Mouse (Mus musculus): ENCODE data around the gene Aldoart2. TPM values are rescaled to one million over a fixed set of nuclear protein-coding genes. Genes with fewer than 3 reads are reported as not detected.
"Not testable (repeated sequence)": the region's sequence is repeated elsewhere in the genome, so short reads cannot be mapped to it uniquely, and the experiment has no call there.

Aldoart2 gene
- total RNA-seq, 2 experiments from 2014 or later = 0.13 to 0.25 TPM

DNA sequence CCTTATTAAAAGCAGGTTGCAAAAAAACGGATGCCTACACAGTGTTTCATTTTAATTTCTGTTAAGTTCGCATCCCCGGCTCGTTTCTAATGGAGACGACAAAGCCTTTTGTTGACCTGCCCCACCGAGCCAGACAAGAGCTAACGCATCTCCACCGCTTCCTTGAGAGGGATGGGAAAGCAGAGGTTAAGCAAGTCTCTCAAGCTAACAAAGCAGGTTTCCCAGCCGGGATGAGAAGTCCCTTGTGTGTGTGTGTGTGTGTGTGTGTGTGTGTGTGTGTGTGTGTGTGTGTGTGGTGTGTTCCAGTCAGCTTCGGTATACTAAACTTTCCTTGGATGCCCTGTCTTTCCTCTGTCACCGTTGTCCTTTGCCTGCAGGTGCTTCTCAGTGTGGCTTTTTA, 6.1 kb downstream of the Aldoart2 start:
- DNase-seq = no peak
- intact Hi-C loops (cut with DNase I; ENCODE audit: low total_unique reads) = no loop called here

GRCm38 (mm10) chr12:55571661-55572060, 6.6 kb downstream of the Aldoart2 start:
- intact Hi-C loops (cut with DNase I; ENCODE audit: low total_unique reads) = no loop called here
- no peak for DNase-seq

- DNase-seq = no peak
- intact Hi-C loops (cut with DNase I; ENCODE audit: low total_unique reads) = no loop called here
These were observed 8.1 kb downstream of the Aldoart2 start for GRCm38 (mm10) chr12:55573089-55573488.

GRCm38 (mm10) chr12:55573794-55574193, 8.8 kb downstream of the Aldoart2 start:
- intact Hi-C loops (cut with DNase I; ENCODE audit: low total_unique reads) = no loop called here
- no peak for DNase-seq

DNA sequence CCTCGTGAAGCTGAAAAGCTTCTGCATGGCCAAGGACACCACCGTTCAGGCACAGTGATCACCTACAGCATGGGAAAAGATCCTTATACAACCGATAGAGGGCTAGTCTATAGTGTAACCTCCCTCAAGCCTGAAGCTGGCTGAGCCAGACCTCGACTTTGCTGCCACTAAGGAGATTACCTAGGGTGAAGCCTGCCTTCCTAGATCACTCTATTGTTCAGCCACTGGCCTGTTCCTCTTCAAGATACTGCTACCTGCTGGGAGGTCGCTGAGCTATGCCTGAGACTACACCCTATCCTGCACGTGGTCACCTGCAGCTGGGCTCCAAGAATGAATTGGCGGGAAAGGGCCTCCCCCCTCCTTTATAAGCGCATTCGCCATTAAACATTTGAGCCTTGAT, 21.9 kb downstream of the Aldoart2 start:
- DNase-seq; intact Hi-C loops (cut with DNase I; ENCODE audit: low total_unique reads): not testable (repeated sequence)

DNA sequence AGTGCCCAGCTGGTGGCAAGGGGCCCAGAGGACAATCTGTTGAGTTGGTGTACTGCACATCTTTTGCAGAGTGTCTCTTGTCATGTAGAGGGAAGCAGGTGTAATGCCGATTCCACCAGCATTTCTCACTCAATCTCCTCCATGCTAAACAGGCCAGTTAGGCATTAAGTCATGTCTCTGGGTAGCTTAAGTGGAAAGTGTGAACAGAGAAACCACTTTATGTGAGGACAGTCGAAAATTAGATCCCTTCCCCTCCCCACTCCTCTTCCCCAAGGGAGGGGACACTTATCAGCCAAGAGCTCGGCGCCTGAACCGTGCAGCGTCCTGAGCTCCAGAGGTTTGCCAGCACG, 33.5 kb downstream of the Aldoart2 start:
- intact Hi-C loops (cut with DNase I; ENCODE audit: low total_unique reads) = no loop called here
- no peak for DNase-seq

GRCm38 (mm10) chr12:55598887-55599561, 34.0 kb downstream of the Aldoart2 start, which contains the start of gene Insm2:
Gene Insm2 (plus strand): TSS chr12:55599427.
- no peak for DNase-seq
- intact Hi-C loops (cut with DNase I; ENCODE audit: low total_unique reads) = no loop called here

GRCm38 (mm10) chr12:55599639-55600502, 34.8 kb downstream of the Aldoart2 start:
- intact Hi-C loops (cut with DNase I; ENCODE audit: low total_unique reads) = no loop called here
- peak; percentile 68 for DNase-seq

- intact Hi-C loops (cut with DNase I; ENCODE audit: low total_unique reads) = no loop called here
- peak; percentile 8 for DNase-seq
These were observed 35.5 kb downstream of the Aldoart2 start for GRCm38 (mm10) chr12:55600503-55600994.

GRCm38 (mm10) chr12:55604411-55604810, 39.4 kb downstream of the Aldoart2 start:
- intact Hi-C loops (cut with DNase I; ENCODE audit: low total_unique reads) = no loop called here
- DNase-seq = no peak

DNA sequence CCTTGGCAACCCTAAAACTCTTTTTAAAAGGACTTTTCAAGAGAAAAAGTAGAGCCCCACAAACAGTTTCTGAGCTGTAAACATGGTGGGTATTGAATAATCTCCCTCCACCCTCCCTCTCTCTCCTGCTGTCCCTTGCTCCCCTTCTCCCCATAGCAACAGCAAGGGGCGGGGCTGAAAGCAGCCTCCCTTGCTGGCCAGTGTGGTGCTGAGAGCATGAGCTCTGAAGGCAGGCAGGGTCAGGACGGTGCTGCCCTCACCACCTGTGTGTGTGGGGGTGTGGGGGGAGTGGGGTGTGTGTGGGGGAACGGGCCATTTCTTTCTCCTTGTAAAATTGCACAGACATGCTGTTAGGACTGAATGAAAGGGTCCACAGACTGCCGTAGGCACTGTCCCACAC, 42.9 kb downstream of the Aldoart2 start:
- intact Hi-C loops (cut with DNase I; ENCODE audit: low total_unique reads) = no loop called here
- DNase-seq = no peak

- DNase-seq = no peak
- intact Hi-C loops (cut with DNase I; ENCODE audit: low total_unique reads) = no loop called here
These were observed 45.8 kb downstream of the Aldoart2 start for GRCm38 (mm10) chr12:55610812-55611211.

Other genes with a start within 250 kb of the Aldoart2 start
- gene Psma6, start 181.0 kb upstream of the Aldoart2 start, total RNA-seq (2021) = 100 to 1,000 TPM; 183 to 185 TPM
- gene Nfkbia, start 72.6 kb upstream of the Aldoart2 start, total RNA-seq (2021) = 10 to 100 TPM; 22.8 to 38.3 TPM
- gene Insm2, start 34.2 kb downstream of the Aldoart2 start, total RNA-seq (2021) = not detected